Mouse (Mus musculus) neutrophil, adult 5-6 weeks (primary cell): ENCODE results near the gene Josd2. TPM values are rescaled to one million over a fixed set of nuclear protein-coding genes. Genes with fewer than 3 reads are reported as not detected.

Source experiments
- ATAC-seq: fragments of 151-379, 151-347 bp; 2 replicates; pipeline ENCODE4 v1.8.0; 2017; ENCODE audit warnings: mild to moderate bottlenecking, moderate TSS enrichment; ENCODE audit not compliant: insufficient number of reproducible peaks, poor library complexity, low FRiP score, severe bottlenecking; ENCODE audit errors: extremely low read depth
- total RNA-seq: library from RNA; stranded (forward); fragments of 200-1000 nt; gene quantifications from 2 replicates; pipeline ENCODE4 v1.2.3, GENCODE M21; 2017

Gene Josd2
- 19.9 and 24.7 TPM in 2 replicates for total RNA-seq

DNA sequence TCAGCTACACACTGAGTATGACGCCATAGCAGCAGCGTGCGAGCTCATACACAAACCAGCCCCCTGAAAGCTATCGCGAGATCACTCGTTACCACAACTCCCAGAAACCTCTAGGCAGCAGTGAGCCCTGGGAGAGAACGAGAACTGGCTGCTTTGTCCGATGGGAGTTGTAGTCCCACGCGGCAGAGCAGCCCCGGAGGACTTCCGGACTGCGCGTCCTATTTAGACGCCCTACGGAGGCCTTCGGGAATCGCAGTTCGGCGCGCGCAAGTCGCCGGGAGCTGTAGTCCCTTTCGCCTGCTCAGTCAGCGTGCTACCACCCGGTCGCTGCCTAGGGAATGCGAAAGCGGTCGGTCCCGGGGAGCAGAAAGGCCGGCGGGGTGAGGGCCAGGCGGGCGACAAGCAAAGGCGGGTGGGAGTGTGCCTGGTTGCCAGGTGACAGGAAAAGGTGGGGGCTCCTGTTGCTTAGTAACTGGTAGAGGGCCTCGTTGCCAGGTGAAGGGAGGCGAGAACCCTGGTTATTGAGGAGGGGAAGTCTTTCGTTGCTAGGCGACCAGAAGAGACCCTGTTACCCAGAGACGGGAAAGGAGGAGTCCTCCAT is at the start of gene Josd2:
Josd2 (plus strand) TSS at position 170 of the 601 bp plus-strand sequence.
- peak; percentile 87 for ATAC-seq

DNA sequence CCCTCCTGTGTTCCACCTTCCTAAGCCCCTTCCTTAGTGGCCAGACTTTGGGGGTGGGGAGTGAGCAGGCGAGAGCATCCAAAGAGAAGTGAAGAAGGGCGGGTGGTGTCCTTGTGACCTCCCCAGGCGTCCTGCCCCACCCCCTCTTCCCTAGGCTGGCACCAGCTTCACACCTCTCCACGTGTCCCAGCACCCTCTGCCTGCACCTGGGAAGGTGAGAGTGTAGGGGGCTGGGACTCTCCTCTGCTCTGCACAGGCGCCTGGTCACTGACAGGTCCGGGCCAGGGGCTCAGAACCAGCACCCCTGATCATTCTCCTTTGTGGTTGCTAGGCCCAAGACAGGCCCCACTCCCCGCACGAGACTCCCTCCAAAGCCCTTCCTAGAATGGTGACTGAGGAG is 40.1 kb upstream of the Josd2 start:
- ATAC-seq = no peak

DNA sequence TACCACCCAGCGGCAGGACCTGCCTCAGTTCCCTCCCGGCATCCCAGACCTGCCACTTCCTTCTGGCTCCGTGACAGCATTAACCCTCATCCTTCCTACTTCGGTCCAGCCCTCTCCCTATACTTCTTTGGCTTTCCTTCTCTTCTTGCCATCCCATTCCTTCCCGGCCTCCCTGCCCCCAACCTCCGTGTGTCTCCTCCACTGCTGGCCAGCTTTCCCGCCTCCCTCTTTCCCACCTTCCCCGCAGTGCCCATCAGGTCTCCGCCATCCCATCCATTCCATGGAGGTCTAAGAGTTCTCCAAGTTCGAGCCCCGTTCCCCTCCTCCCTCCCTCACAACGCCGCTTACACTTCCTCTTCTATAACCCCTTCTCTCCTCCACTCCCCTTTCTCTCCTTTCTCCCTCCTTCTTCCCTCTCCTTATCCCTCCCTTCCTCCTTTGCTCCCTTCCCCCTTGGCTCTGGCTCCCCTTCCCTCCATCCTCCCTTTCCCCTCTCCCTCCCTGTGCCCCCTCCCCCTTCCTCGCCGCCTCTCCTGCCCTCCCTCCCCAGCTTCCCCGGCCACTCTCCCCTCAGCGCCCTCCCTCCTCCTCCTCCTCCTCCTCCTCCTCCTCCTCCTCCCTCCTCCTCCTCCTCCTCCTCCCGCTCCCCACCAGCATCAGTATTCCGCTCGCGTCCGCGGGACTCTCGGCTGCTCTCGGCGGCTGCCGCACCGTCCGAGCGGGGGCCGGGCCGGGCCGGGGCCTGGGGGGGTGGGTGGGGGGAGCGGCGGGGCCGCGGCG is 39.4 kb upstream of the Josd2 start:
- ATAC-seq = no peak

DNA sequence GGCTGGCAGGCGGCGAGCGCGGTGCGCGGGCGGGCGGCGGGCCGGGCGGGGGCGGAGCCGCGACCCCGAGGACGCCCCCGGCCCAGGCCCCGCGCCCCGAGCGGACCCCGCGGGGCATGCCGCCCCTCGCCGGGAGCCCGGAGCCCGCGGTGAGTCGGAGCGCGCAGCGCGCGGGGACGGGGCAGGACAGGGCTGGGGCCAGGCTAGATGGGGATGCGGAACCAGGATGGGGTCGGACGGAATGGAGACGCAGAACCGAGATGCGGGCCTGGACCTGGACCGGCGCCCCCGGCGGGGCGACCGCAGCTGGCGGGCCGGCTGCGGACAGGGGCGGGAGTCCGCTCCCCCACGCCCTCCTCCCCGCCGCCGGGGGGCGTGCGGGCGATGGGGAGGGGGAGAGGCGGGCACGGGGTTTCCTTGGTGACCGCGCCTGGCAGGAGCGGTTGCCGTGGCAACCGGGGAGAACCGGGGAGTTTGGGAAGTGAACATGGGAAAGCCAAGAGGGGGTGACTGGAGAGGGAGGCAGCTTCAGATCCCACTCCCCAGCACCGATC is 38.7 kb upstream of the Josd2 start, which contains the start of gene Lrrc4b:
Lrrc4b (plus strand) TSS at position 51 of the 554 bp plus-strand sequence.
- ATAC-seq = no peak

DNA sequence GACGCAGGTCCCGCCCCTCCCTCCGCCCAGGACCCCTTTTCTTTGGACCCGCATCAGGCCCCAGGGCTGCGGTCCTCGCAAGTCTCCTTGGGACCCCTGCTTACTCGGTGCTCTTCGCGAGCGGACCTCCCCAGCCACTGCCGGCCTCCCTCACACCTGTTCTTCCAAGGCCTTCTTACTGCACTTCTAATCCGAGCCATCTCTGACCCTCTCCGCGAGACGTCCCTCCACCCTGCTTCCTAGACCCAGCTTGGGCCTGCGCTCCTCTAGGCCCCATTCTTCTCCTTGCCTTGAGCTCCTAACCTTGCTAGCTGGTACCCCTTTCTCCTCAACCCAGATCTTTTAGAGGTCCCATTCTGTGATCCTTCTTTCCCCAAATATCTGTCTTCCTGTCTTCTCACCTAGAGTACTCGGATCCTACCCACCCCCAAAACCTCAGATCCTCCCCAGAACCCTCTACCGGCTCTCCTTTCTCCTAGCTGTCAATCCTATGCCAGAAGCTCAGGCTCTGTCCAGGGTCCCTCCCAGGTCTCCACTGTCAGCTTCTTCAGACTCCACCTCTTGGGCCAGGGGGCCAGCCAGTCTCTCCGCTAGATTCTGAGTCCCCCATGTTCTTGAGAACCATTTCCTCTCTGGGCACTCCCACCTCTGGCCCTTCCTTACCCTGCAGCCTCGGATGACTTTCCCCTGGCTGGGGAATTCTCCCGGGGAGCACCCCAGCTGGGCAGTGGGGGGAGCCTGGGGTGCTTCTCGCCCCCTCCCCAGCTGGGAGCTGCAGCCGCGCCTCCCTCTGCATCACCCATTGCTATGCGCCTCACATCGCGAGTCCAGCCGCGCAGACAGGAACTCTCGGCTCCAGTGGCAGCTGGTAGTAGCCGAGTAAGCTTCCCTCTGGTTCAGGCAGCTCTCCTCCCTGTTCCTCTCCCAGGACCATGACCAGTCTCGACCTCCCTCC is 38.0 kb upstream of the Josd2 start:
- ATAC-seq = no peak

DNA sequence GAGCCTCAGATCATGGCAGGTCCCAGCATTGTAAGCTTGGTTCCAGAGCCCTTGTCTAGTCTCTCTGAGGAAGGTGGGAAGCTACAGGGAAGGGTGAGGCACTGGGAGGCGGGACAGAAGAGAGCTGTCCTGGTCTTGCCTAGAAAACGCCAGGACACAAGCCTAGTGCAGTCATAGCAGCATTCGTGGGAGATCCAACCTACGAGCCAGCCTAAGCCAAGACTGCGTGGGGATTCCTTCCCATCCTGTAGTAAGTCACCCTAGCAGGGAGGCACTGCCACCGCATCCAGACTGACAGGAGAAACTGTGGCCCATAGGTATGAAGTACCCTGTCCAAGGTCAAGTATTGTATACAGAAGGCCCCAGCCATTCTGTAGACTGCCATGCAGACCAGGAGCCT is 35.2 kb upstream of the Josd2 start:
- ATAC-seq = no peak

DNA sequence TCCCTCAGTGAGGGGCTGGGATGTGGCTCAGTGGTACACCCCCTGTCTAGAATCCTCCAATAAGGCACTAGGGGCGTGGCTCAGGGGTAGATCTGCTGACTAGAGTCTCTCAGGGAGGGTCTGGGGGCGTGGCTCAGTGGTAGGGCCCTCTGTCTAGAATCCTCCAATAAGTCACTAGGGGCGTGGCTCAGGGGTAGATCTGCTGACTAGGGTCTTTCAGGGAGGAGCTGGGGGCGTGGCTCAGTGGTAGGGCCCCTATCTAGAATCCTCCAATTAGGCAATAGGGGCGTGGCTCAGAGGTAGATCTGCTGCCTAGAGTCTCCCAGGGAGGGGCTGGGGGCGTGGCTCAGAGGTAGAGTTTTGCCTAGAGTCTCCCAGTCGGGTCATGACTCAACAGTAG is 34.4 kb upstream of the Josd2 start:
- ATAC-seq = no peak

DNA sequence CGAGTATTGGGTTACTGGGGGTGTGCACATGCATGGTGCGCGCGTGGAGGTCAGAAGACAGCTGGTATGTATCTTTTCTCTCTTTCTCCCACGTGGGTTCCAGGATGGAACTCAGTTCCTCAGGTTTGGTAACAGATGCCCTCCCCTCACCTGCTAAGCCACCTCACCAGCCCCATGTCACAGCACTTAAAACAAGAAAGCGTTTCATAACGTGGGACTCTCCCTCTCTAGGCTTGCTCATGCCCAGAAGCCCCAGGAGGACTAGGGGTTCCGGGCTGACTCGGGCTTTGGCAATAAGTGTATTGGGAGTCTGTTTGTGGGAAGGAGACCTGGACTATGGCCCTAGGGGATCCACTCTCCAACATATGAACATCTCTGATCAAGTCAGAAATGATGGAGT is 33.7 kb upstream of the Josd2 start:
- ATAC-seq = no peak

DNA sequence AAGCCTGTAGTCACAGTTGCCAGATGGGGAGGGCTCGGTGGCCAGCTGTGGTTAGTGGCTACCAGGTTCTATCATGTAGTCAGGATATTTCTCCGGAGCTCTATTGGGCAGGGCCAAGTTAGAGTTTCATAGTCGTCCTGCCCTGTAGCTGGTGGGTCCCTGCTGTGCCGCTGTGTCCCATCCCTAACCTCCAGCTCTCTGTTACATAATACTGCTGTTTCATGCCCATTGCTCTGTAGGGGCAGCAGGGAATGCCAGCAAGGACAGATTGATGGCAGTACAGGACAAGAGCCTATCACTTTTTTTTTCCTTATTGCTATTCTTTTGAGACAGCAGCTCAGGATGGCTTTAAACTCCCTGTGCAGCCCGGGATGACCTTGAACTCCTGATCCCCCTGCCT is 32.0 kb upstream of the Josd2 start:
- no peak for ATAC-seq

DNA sequence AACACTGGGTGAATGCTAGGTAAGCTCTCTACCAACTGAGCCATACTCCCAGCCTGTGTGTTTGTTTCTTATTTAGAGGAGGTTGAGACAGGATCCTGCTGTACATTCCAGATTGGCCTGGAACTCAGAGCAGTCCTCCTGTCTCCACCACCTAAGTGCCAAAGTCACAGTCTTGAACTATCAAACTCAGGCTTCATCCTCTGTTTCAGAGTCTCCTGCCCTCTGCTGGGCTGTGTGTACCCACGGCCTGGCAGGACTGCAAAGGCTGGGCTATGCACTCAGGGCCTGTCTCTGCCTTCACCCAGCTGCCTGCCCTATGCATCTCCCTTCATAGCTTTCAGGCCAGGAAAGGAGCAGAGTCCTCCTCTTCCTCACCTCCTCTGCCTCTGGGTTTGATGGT is 31.5 kb upstream of the Josd2 start:
- ATAC-seq = no peak

DNA sequence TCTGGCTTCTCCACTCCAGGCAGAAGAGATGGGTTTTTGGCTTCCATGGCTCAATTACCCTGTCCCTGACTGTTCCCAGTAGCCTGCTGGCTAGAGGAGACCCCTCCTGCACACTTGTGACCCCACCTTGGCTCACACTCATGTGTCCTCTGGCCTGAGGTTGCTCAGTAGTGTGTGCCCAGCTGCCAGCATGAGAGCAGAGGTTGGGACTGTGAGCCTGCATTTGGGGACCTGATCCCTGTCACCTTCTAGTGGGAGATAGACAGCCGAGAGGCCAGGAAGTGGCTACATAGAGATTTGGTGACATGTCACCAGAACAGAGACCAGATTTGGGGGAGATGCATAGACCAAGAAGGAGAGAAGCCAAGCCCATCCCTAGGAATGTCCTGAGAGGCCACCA is 30.6 kb upstream of the Josd2 start:
- ATAC-seq = no peak

DNA sequence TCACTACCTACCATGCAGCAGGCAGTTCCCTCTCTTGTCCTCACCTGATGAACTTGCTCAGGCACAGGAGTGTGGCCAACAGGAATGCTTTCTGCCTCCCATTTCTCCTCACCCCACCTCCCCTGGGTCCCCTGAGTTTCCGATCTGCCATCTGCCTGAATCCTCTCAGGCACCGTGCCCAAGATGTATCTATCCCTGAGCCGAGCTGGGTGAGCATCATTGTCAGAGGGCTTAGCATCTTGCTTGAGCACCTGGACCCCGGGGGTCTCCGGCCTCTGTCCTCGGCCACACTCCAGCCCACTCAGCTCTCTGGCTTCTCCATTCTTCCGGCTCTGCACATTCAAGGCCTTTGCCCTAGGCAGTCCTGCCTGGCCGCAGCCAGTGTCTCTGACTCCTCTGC is 29.8 kb upstream of the Josd2 start:
- no peak for ATAC-seq

DNA sequence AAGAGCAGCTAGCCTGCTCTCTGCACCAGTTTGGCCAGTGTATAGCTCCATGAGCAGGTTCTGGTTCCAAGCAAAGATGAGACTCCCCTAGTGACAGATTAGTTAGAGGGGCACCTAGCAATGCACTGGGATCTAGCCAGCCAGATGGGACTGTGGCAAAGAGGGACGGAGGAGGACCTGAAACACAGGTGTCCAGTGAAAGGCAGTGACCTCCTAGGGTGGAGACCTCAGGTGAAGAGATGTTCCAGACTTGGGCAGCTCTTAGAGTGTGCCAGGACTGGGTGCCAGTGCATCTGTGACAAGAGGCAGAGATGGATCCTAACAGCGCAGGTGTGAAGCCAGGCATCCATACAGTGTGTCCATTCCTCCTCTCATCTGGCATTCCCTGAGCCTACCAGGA is 28.1 kb upstream of the Josd2 start:
- no peak for ATAC-seq

DNA sequence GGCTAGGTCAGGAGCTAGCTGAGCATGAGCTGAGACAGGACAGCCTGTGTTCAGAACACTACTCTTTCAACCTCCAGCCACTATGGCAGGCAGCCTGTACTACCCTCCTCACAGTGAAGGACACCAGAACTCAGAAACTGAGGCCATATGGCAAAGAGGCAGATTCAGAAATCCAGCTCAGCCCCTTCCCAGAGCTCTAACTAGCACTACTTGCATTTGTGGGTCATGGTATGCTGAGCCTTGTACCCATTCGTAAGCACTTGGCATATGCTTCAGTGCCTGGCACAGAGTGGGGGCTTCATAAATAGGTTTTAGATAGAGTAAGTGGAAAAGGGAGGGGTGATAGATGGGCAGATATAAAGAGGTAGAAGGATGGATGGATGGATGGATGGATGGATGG is 27.3 kb upstream of the Josd2 start:
- ATAC-seq = no peak

DNA sequence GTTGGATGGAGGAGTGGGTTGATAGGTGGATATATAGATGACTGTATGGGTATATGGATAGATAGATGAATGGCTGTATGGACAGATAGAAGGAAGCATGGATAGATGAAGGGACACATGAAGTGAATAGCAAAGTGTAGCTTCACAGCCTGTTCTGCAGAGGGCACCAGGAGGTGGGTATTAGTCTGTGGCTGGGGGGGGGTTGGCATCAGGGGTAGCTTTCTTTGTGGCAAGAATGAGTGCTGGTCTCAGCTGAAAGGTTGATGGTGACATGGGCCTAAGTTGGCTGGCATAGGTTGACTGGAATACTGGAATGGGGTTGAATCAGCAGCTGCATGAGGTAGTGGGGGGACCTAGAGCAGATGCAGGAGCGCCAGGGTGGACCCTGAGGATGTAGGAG is 26.6 kb upstream of the Josd2 start:
- ATAC-seq = no peak

DNA sequence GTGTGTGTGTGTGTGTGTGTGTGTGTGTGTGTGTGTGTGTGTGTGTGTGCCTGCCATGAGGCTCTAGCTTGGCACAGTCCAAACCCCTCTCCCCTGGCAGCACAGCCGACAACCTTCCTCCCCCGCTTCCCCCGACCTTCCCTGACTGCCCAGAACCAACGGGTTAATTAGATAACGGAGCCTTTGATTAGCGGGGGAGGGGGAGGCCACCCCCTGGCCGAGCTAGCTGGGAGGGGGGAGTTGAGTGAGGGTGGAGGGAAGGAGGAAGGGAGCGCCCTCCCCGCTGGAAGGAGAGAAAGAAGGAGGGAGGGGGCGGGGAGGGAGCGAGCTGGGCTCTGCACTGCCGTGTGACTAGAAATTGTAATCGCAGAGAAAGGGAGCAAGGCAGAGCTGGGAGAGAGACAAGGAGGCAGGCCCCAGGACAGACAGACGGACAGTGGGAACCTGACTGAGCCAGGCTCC is 26.1 kb upstream of the Josd2 start:
- no peak for ATAC-seq

DNA sequence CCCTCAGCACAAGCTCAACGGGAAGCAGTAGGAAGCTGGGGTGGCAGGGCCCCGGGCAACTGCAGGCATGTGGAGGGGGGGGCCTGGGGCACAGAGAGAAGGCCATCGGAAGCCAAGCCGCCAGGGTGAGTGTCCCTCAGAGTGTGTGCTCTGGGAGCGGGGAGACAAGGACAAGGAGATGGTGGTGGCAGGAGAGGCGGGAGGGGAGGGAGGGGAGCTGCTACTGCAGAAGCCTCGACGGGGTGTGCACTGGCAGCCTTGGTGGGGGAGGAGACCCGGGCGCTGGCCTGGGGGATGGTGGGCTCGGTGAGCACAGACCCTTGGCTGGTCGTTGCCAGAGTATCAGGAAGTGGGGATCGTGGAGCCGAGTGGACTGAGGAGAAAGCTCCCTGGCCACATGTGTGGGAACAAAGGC is 25.4 kb upstream of the Josd2 start:
- ATAC-seq = no peak

DNA sequence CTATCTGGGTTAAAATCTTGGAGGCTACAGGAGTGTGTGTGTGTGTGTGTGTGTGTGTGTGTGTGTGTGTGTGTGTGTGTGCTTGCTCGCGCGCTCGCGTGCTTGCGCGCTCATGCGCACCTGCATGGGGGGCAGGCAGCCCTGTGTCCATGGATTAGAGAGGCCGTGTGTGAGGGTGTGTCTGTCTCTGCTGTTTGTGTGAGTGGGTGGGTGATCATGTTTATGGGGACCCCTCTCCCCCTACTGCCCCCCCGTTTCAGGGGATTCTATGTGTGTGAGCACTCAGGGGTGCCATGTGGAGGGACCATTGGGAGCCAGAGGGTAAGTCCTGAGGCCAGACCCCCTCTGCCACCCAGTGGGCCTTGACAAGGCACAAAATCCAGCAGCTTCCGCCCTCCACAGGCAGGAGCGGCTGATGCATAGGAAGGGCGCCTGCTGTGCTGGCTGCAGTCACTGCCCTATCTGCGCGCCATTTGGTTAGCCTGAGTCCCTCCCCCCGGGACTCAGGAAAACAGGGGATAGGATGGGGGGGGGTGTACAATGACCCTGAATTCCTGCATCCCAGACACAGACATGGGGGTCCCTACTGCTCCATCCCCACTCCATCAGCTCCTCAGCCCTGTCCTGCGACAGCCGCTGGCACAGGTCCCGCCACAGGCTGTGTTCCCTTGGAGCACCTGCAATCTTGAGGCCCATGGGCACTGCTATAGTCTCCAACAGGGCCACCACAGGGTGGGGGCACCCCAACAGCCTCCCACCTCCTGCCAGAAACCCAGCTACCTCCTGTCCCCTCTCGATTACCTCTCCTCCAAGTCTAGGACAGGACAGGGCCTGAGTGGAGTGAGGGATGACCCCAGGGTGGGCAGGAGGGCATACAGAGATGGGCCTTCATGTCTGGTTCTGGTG is 24.3 kb upstream of the Josd2 start:
- no peak for ATAC-seq
